Mouse (Mus musculus): Measurements from ENCODE around the gene 1700008P02Rik. TPM values are rescaled to one million over a fixed set of nuclear protein-coding genes. Genes with fewer than 3 reads are reported as not detected.

Gene 1700008P02Rik
- not detected for polyA plus RNA-seq (2017; shearing (Covaris generic))

GRCm38 (mm10) chr3:6620343-6620742, at the start of gene 1700008P02Rik:
Gene 1700008P02Rik, minus strand, starts transcription at chr3:6620443.

Measured in naive thymus-derived CD4-positive, alpha-beta T cell, adult 5 months (primary cell).